Mouse (Mus musculus): ENCODE data around the gene Stat3. TPM values are rescaled to one million over a fixed set of nuclear protein-coding genes. Genes with fewer than 3 reads are reported as not detected.

The Stat3 gene
- polyA plus RNA-seq, 1 experiment from 2014 or later = 43.5 TPM

- Histone ChIP-seq H3K4me3 (ENCODE audit: low read depth, low read length) (no peak overlapping the region), H3K27ac (ENCODE audit: low read length) (no peak overlapping the region), H3K36me3 (ENCODE audit: control insufficient read depth, insufficient read depth, low read length) (no peaks in the 10 kb centered on the region), H3K4me2 (replicated peaks; ENCODE audit: low read depth, low read length) (no peak overlapping the region), H3K27me3 (ENCODE audit: control insufficient read depth, insufficient read depth, low read length) (no peaks in the 10 kb centered on the region), H3K9ac (replicated peaks; ENCODE audit: low read depth, low read length) (no peak overlapping the region), H3K4me1 (ENCODE audit: control insufficient read depth, insufficient read depth, low read length) (peaks cover 5% of the 10 kb centered on the region; the same call in 1 of the 2 replicates), H3K9me3 (ENCODE audit: control insufficient read depth, low read depth, low read length) (no peaks in the 10 kb centered on the region)
- 69% methylated on average over 7 of the region's 7 CpGs for WGBS
- ATAC-seq (ENCODE audit: insufficient number of reproducible peaks, insufficient read depth, low FRiP score, low read depth) = no peak
Measured at GRCm38 (mm10) chr11:100930611-100931010, 8.7 kb downstream of the Stat3 start.

DNA sequence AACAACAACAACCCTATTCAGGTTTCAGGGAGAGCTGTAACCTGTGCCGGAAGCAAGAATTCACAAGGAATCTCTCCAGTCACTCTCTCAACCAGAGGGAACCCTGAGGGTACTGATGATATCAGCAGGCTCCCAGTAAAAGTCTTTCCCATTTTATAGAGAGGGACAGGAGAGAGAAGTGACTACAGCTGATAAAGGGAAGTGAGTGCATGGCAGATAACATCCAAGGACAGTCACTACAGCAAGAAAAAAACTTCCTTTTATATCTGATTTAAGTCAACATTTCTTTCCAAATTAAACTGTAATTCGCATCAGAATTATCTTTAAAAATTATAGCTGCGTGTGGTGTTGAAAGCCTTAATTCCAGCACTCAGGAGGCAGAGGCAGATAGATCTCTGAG lies 12.0 kb downstream of the Stat3 start:
- Histone ChIP-seq H3K27ac (ENCODE audit: low read length) (no peak overlapping the region), H3K4me3 (ENCODE audit: low read depth, low read length) (no peak overlapping the region), H3K4me2 (replicated peaks; ENCODE audit: low read depth, low read length) (no peak overlapping the region), H3K9me3 (ENCODE audit: control insufficient read depth, low read depth, low read length) (no peaks in the 10 kb centered on the region), H3K4me1 (ENCODE audit: control insufficient read depth, insufficient read depth, low read length) (peaks cover 5% of the 10 kb centered on the region; the same call in 1 of the 2 replicates), H3K27me3 (ENCODE audit: control insufficient read depth, insufficient read depth, low read length) (no peaks in the 10 kb centered on the region), H3K36me3 (ENCODE audit: control insufficient read depth, insufficient read depth, low read length) (no peaks in the 10 kb centered on the region), H3K9ac (replicated peaks; ENCODE audit: low read depth, low read length) (no peak overlapping the region)
- WGBS = 89% methylated on average over 3 of the region's 3 CpGs
- ATAC-seq (ENCODE audit: insufficient number of reproducible peaks, insufficient read depth, low FRiP score, low read depth) = no peak

DNA sequence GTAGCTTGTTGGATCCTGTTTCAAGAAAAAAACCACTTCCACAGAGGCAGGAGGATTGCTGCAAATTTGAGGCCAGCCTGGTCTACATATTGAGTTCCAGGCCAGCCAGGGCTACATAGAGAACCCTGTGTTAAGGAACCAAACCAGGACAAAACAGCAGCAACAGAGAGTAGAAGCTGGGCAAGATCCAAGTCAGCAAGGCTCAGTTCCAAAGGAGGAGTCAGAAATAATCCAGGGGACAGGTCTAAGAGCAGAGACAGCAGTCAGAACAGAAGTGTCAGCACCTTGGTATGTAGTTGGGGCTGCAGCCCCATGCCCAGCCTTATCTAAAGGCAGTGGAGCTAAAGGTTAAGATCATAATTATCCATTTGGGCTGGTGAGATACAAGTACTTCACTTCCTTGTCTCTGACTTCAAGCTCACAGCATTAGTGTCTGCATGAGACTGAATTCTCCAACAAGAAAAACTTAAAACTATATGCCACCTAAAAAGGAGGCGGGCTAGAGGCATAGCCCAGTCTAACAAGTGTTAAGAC lies 14.9 kb downstream of the Stat3 start:
- H3K4me2 ChIP-seq (replicated peaks; ENCODE audit: low read depth, low read length) = no peak overlapping the region
- ATAC-seq (ENCODE audit: insufficient number of reproducible peaks, insufficient read depth, low FRiP score, low read depth) = no peak
- H3K27ac ChIP-seq (ENCODE audit: low read length) = no peak overlapping the region
- H3K4me1 ChIP-seq (ENCODE audit: control insufficient read depth, insufficient read depth, low read length) = no peaks in the 10 kb centered on the region
- H3K4me3 ChIP-seq (ENCODE audit: low read depth, low read length) = no peak overlapping the region
- no peaks in the 10 kb centered on the region for H3K27me3 ChIP-seq (ENCODE audit: control insufficient read depth, insufficient read depth, low read length)
- no peaks in the 10 kb centered on the region for H3K9me3 ChIP-seq (ENCODE audit: control insufficient read depth, low read depth, low read length)
- 91% methylated on average over 1 of the region's 1 CpGs for WGBS
- H3K9ac ChIP-seq (replicated peaks; ENCODE audit: low read depth, low read length) = no peak overlapping the region
- no peaks in the 10 kb centered on the region for H3K36me3 ChIP-seq (ENCODE audit: control insufficient read depth, insufficient read depth, low read length)

GRCm38 (mm10) chr11:100920887-100921624 lies 18.3 kb downstream of the Stat3 start:
- no peaks in the 10 kb centered on the region for H3K36me3 ChIP-seq (ENCODE audit: control insufficient read depth, insufficient read depth, low read length)
- no peak overlapping the region for H3K27ac ChIP-seq (ENCODE audit: low read length)
- no peak overlapping the region for H3K4me2 ChIP-seq (replicated peaks; ENCODE audit: low read depth, low read length)
- H3K9ac ChIP-seq (replicated peaks; ENCODE audit: low read depth, low read length) = no peak overlapping the region
- no peaks in the 10 kb centered on the region for H3K27me3 ChIP-seq (ENCODE audit: control insufficient read depth, insufficient read depth, low read length)
- no peak overlapping the region for H3K4me3 ChIP-seq (ENCODE audit: low read depth, low read length)
- no peaks in the 10 kb centered on the region for H3K9me3 ChIP-seq (ENCODE audit: control insufficient read depth, low read depth, low read length)
- H3K4me1 ChIP-seq (ENCODE audit: control insufficient read depth, insufficient read depth, low read length) = no peaks in the 10 kb centered on the region
- WGBS = 85% methylated on average over 4 of the region's 4 CpGs
- ATAC-seq (ENCODE audit: insufficient number of reproducible peaks, insufficient read depth, low FRiP score, low read depth) = no peak

- H3K4me2 ChIP-seq (replicated peaks; ENCODE audit: low read depth, low read length) = no peak overlapping the region
- ATAC-seq (ENCODE audit: insufficient number of reproducible peaks, insufficient read depth, low FRiP score, low read depth) = no peak
- H3K36me3 ChIP-seq (ENCODE audit: control insufficient read depth, insufficient read depth, low read length) = no peaks in the 10 kb centered on the region
- H3K27ac ChIP-seq (ENCODE audit: low read length) = no peak overlapping the region
- H3K27me3 ChIP-seq (ENCODE audit: control insufficient read depth, insufficient read depth, low read length) = no peaks in the 10 kb centered on the region
- 85% methylated on average over 5 of the region's 5 CpGs for WGBS
- no peaks in the 10 kb centered on the region for H3K9me3 ChIP-seq (ENCODE audit: control insufficient read depth, low read depth, low read length)
- no peak overlapping the region for H3K9ac ChIP-seq (replicated peaks; ENCODE audit: low read depth, low read length)
- no peak overlapping the region for H3K4me3 ChIP-seq (ENCODE audit: low read depth, low read length)
- peaks cover 3% of the 10 kb centered on the region; the same call in 1 of the 2 replicates for H3K4me1 ChIP-seq (ENCODE audit: control insufficient read depth, insufficient read depth, low read length)
Measured at GRCm38 (mm10) chr11:100918007-100918406, 21.3 kb downstream of the Stat3 start.

DNA sequence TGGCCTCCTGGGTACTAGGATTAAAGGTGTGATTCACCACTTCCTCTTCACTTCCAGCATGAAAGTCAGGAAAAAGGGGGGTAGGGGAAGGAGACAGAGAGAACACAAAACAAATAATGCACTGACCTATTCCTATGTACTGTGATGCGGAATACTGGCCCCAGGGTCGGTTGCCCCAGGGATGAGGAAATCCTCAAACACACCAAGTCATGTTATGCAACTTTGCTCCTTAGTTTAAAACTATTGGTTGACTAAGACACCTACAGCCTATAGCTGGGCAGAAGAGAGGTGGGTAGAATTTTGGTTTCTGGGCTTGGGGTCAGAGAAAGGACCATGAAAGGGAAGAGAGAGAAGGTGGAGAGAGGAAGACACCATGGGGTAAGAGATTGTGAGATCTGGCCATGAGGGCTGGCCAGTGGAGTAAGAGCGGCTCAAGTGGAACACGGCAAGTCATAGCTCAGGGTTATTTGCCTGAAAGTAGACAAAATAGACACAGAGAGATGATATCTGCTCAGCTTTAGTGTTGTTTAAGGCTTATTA lies 22.8 kb downstream of the Stat3 start:
- H3K27me3 ChIP-seq (ENCODE audit: control insufficient read depth, insufficient read depth, low read length) = no peaks in the 10 kb centered on the region
- H3K4me2 ChIP-seq (replicated peaks; ENCODE audit: low read depth, low read length) = no peak overlapping the region
- no peak overlapping the region for H3K4me3 ChIP-seq (ENCODE audit: low read depth, low read length)
- no peak for ATAC-seq (ENCODE audit: insufficient number of reproducible peaks, insufficient read depth, low FRiP score, low read depth)
- WGBS = 87% methylated on average over 4 of the region's 4 CpGs
- H3K27ac ChIP-seq (ENCODE audit: low read length) = no peak overlapping the region
- peaks cover 6% of the 10 kb centered on the region; the same call in 1 of the 2 replicates for H3K4me1 ChIP-seq (ENCODE audit: control insufficient read depth, insufficient read depth, low read length)
- H3K36me3 ChIP-seq (ENCODE audit: control insufficient read depth, insufficient read depth, low read length) = no peaks in the 10 kb centered on the region
- H3K9me3 ChIP-seq (ENCODE audit: control insufficient read depth, low read depth, low read length) = no peaks in the 10 kb centered on the region
- no peak overlapping the region for H3K9ac ChIP-seq (replicated peaks; ENCODE audit: low read depth, low read length)

DNA sequence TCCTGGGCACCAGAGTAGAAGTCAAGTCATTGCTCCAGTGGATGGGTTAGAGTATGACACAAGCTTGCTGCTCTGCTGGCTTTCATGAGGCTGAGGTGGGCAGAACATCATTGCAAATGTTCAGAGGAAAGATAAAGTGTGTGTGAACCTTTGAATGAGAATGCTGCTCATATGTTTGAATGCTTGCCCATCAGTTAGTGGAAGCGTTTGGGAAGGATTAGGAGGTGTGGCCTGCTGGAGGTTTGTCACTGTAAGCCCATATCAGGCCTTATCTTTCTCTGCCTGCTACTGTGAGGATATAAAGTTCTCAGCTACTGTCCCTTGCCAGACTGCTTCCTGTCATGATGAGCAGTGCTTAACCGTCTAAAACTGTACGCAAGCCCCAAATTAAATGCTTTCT lies 24.3 kb downstream of the Stat3 start:
- Histone ChIP-seq H3K9me3 (ENCODE audit: control insufficient read depth, low read depth, low read length) (no peaks in the 10 kb centered on the region), H3K36me3 (ENCODE audit: control insufficient read depth, insufficient read depth, low read length) (no peaks in the 10 kb centered on the region), H3K27me3 (ENCODE audit: control insufficient read depth, insufficient read depth, low read length) (no peaks in the 10 kb centered on the region), H3K4me2 (replicated peaks; ENCODE audit: low read depth, low read length) (no peak overlapping the region), H3K27ac (ENCODE audit: low read length) (no peak overlapping the region), H3K4me1 (ENCODE audit: control insufficient read depth, insufficient read depth, low read length) (peaks cover 6% of the 10 kb centered on the region; the same call in 1 of the 2 replicates), H3K4me3 (ENCODE audit: low read depth, low read length) (no peak overlapping the region), H3K9ac (replicated peaks; ENCODE audit: low read depth, low read length) (no peak overlapping the region)
- WGBS = 86% methylated on average over 3 of the region's 3 CpGs
- ATAC-seq (ENCODE audit: insufficient number of reproducible peaks, insufficient read depth, low FRiP score, low read depth) = no peak

DNA sequence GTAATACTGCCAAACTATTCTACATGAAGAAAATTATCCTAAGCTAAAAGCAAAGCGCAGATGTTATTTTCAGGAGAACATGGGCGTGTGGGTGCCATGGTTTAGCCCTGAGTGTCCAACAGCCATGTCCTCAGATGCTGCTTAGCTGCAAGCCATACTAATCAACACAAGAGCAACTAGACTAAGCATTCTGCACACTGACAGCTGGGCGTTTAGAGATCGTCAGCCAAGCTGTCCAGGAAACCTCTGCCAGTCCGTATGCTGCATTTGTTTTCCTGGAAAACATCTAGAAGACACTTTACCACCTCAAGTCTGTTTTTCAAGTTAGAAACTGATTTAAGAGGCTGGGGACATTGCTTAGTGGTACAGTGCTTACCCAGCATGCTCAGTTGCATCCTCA lies 24.9 kb downstream of the Stat3 start:
- whole genome bisulfite sequencing = 87% methylated on average over 5 of the region's 5 CpGs
- no peak for ATAC-seq (ENCODE audit: insufficient number of reproducible peaks, insufficient read depth, low FRiP score, low read depth)
- Histone ChIP-seq H3K36me3 (ENCODE audit: control insufficient read depth, insufficient read depth, low read length) (no peaks in the 10 kb centered on the region), H3K4me2 (replicated peaks; ENCODE audit: low read depth, low read length) (no peak overlapping the region), H3K4me1 (ENCODE audit: control insufficient read depth, insufficient read depth, low read length) (peaks cover 6% of the 10 kb centered on the region; the same call in 1 of the 2 replicates), H3K9ac (replicated peaks; ENCODE audit: low read depth, low read length) (no peak overlapping the region), H3K9me3 (ENCODE audit: control insufficient read depth, low read depth, low read length) (no peaks in the 10 kb centered on the region), H3K27ac (ENCODE audit: low read length) (no peak overlapping the region), H3K27me3 (ENCODE audit: control insufficient read depth, insufficient read depth, low read length) (no peaks in the 10 kb centered on the region), H3K4me3 (ENCODE audit: low read depth, low read length) (no peak overlapping the region)

All from stomach, embryonic 14.5 days (tissue).